In genomic region chr15:95787578-95787977, GRCm38 (mm10) we compare ENCODE assay signal across 12 mouse cellular contexts. TPM values are rescaled to one million over a fixed set of nuclear protein-coding genes. Genes with fewer than 3 reads are reported as not detected.
DNase-seq lines count a peak whose midpoint lies in the region; ATAC-seq and TF ChIP-seq lines count a peak whose summit lies in the region.
"Had no signal": no experiment of that assay in that cellular context is flagged by ENCODE, and none has a peak within 500 bp of the region (broad histone marks: within the 10 kb centered on the region; RNA-seq: fewer than 3 reads in every experiment).

No protein-coding gene starts in this region.

- no peak for DNase-seq in hindbrain, postnatal 0 days (ENCODE audit: low spot score)
- DNase-seq in retina, embryonic 14.5 days (ENCODE audit: low spot score): peak; percentile 40
- DNase-seq in retina, postnatal 1 day: no peak
- DNase-seq in Patski (ENCODE audit: low read depth, low spot score): no peak
- peak; percentile 57 for DNase-seq in splenic B cell, adult 2 months (ENCODE audit: low read depth, low spot score)
- DNase-seq: gastrocnemius, postnatal 25 days; lung, adult 18-20 months had no signal

- H3K4me2 ChIP-seq in hindbrain, postnatal 0 days (ENCODE audit: low read depth, low read length): no peak overlapping the region
- H3K4me2 ChIP-seq in hindbrain, embryonic 13.5 days: no peak overlapping the region
- H3K4me2 ChIP-seq: kidney, embryonic 15.5 days had no signal

- CTCF ChIA-PET in Patski (lab: Charles Lee): interaction anchor here (0.8 to 2.1 kb wide), 6 partner anchors 9 to 61 kb away, joined by 3 to 12 read pairs (median 4); no protein-coding TSS in a partner anchor

- H3K27ac ChIP-seq in hindbrain, postnatal 0 days: no peak overlapping the region
- H3K27ac ChIP-seq in hindbrain, embryonic 13.5 days: no peak overlapping the region
- H3K27ac ChIP-seq: kidney, embryonic 15.5 days had no signal

- in situ Hi-C loops in Patski (cut with MboI; ENCODE audit: low pct_unique_long_range_greater_than_20kb): loop anchor here (10.0 kb wide), 1 partner anchor 157 kb away; no protein-coding TSS in a partner anchor

- no peaks in the 10 kb centered on the region for H3K36me3 ChIP-seq in hindbrain, postnatal 0 days (ENCODE audit: insufficient read depth, low read length)
- H3K36me3 ChIP-seq in hindbrain, embryonic 13.5 days: no peaks in the 10 kb centered on the region
- no peaks in the 10 kb centered on the region for H3K36me3 ChIP-seq in splenic B cell, adult 2 months (ENCODE audit: control insufficient read depth, insufficient read depth, low read length, poor library complexity, severe bottlenecking)
- H3K36me3 ChIP-seq: kidney, embryonic 15.5 days had no signal

- no peaks in the 10 kb centered on the region for H3K9me3 ChIP-seq in hindbrain, postnatal 0 days (ENCODE audit: low read length)
- 0 out of 2 replicates have a peak, but pooled peaks cover 3% of the 10 kb centered on the region for H3K9me3 ChIP-seq in hindbrain, embryonic 13.5 days
- H3K9me3 ChIP-seq: kidney, embryonic 15.5 days had no signal

- no peak overlapping the region for H3K4me3 ChIP-seq in hindbrain, postnatal 0 days (ENCODE audit: low read length)
- H3K4me3 ChIP-seq in hindbrain, embryonic 13.5 days: no peak overlapping the region
- H3K4me3 ChIP-seq: kidney, embryonic 15.5 days had no signal

- 59% methylated on average over 3 of the region's 3 CpGs for WGBS in hindbrain, postnatal 0 days
- 58% methylated on average over 3 of the region's 3 CpGs for WGBS in hindbrain, embryonic 13.5 days

- H3K4me1 ChIP-seq in hindbrain, postnatal 0 days (ENCODE audit: insufficient read depth, low read length): peaks cover 10% of the 10 kb centered on the region; the same call in 1 of the 2 replicates
- H3K4me1 ChIP-seq in hindbrain, embryonic 13.5 days (replicated peaks): peaks cover 14% of the 10 kb centered on the region; the same call in 1 of the 2 replicates

- no peaks in the 10 kb centered on the region for H3K27me3 ChIP-seq in hindbrain, postnatal 0 days (ENCODE audit: insufficient read depth, low read length)
- no peaks in the 10 kb centered on the region for H3K27me3 ChIP-seq in hindbrain, embryonic 13.5 days
- H3K27me3 ChIP-seq in Patski: no peaks in the 10 kb centered on the region
- H3K27me3 ChIP-seq in splenic B cell, adult 2 months (ENCODE audit: control insufficient read depth, insufficient read depth, low read length, poor library complexity, severe bottlenecking): no peaks in the 10 kb centered on the region
- H3K27me3 ChIP-seq: kidney, embryonic 15.5 days had no signal

- TF ChIP-seq CTCF in hindbrain, postnatal 0 days (IDR thresholded peaks at IDR 0.05; ENCODE audit: low read depth): peak; percentile 55
- peak; percentile 64 for TF ChIP-seq CTCF in Patski (IDR thresholded peaks at IDR 0.05)

- no peak overlapping the region for H3K9ac ChIP-seq in hindbrain, postnatal 0 days (replicated peaks; ENCODE audit: low read length)
- H3K9ac ChIP-seq in hindbrain, embryonic 13.5 days: no peak overlapping the region
- H3K9ac ChIP-seq: kidney, embryonic 15.5 days had no signal

- ATAC-seq in hindbrain, postnatal 0 days: no peak
- no peak for ATAC-seq in hindbrain, embryonic 13.5 days (ENCODE audit: low FRiP score)
- no peak for ATAC-seq in Patski
- no peak for ATAC-seq in megakaryocyte progenitor cell, adult 5-6 weeks (replicated peaks; ENCODE audit: poor library complexity)
- no peak for ATAC-seq in activated CD4-positive, CD25-positive, alpha-beta regulatory T cell, adult 4 months
- ATAC-seq: midbrain, embryonic 16.5 days had no signal

- POLR2A ChIA-PET in Patski (lab: Charles Lee): interaction anchor here (0.6 kb wide), 1 partner anchor 52 kb away, joined by 4 read pairs; no protein-coding TSS in a partner anchor

RNA-seq across cellular contexts. Expression of gene Ano6, which starts 3.1 kb away (rescaled TPM):
- 28.9 and 34.3 TPM in 2 replicates for total RNA-seq in hindbrain, postnatal 0 days (2014; rRNA removed)
- 19.2 and 21.5 TPM in 2 replicates for polyA plus RNA-seq in hindbrain, postnatal 0 days (2015; fragmentation: Nextera tagmentation; extraction: Ambion mirVana)
- 28.7 and 31.2 TPM in 2 replicates for polyA plus RNA-seq in hindbrain, embryonic 13.5 days (2015; fragmentation: Nextera tagmentation; extraction: Ambion mirVana)
- 184 TPM for polyA plus RNA-seq in Patski (2021)
- 23.0 and 26.2 TPM in 2 replicates for total RNA-seq in megakaryocyte progenitor cell, adult 5-6 weeks (2015)
- 22.7 and 25.4 TPM in 2 replicates for total RNA-seq in megakaryocyte progenitor cell, adult 5-6 weeks (2017)
- 10 to 100 TPM; 35.4 to 39.4 TPM for polyA plus RNA-seq in activated CD4-positive, CD25-positive, alpha-beta regulatory T cell, adult 4 months (2017; shearing (Covaris generic))

Comparison
In these comparisons a context has a peak if more than half of its experiments do, and no peak if none do; other contexts are left out.
1. DNase-seq: peak in retina, embryonic 14.5 days (single experiment) and splenic B cell, adult 2 months (single experiment); none in hindbrain, postnatal 0 days (single experiment), retina, postnatal 1 day (single experiment) and Patski (single experiment).